Mouse (Mus musculus): ENCODE results near the gene Clstn1.

DNA sequence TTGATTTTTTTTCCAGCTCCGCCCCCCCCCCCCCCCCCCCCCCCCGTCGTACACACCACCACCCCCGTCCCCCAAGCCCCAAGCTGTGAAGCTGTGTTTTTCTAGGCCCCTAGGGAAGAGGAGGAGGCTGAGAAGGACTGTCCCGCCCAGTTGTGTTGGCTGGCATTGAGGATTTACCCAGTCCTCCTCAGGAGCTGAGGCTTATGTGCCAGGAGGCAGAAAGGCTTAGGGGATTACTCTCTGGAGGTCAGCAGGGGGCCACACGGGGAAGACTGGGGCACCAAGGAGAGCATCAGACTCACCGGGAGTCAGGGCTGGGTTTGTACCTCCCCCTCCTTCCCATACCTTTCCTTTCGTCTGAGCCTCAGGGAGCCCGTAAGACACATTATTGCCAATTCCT, 13.8 kb upstream of the Clstn1 start:
- TF ChIP-seq CTCF (IDR thresholded peaks at IDR 0.05; ENCODE audit: borderline replicate concordance, insufficient read depth, low read length) = no peak
- TF ChIP-seq POLR2A (IDR thresholded peaks at IDR 0.05; ENCODE audit: low read depth, low read length) = no peak

Data from embryonic fibroblast, embryonic 13.5 days (primary cell).